Mouse (Mus musculus): ENCODE measurements at regions not wholly inside any gene's neighbourhood (a gene's known extent, or its start where the extent isn't known, plus 50 kb on each side); places are given as distances from the start of the nearest gene placed in this dataset.
A peak's percentile ranks its signal among the peaks of the same experiment; 100 is the strongest.

- no peaks in the 10 kb centered on the region for H3K4me1 ChIP-seq (ENCODE audit: control insufficient read depth, insufficient read depth, low read length)
- peak; percentile 53 for TF ChIP-seq CTCF (IDR thresholded peaks at IDR 0.05; ENCODE audit: control insufficient read depth, insufficient read depth, low read length)
- TF ChIP-seq POLR2A (IDR thresholded peaks at IDR 0.05; ENCODE audit: borderline replicate concordance, control insufficient read depth, low read depth, low read length), result no peak
- no peak overlapping the region for H3K4me3 ChIP-seq (replicated peaks; ENCODE audit: control insufficient read depth, low read depth, low read length)
- WGBS, result 20% methylated on average over 17 of the region's 17 CpGs
- H3K27ac ChIP-seq (ENCODE audit: control insufficient read depth, insufficient read depth, low read depth, low read length, poor library complexity), result no peak overlapping the region
Observed at GRCm38 (mm10) chr17:88251949-88252521, 186.9 kb upstream of the Fbxo11 start.

- TF ChIP-seq CTCF (IDR thresholded peaks at IDR 0.05; ENCODE audit: control insufficient read depth, insufficient read depth, low read length) (peak; percentile 81), POLR2A (IDR thresholded peaks at IDR 0.05; ENCODE audit: borderline replicate concordance, control insufficient read depth, low read depth, low read length) (no peak)
- H3K27ac ChIP-seq (ENCODE audit: control insufficient read depth, insufficient read depth, low read depth, low read length, poor library complexity), result peak overlapping the region; percentile 47; the same call in 1 of the 2 replicates
- WGBS, result under 1% methylated on average over 40 of the region's 40 CpGs
- H3K4me3 ChIP-seq (replicated peaks; ENCODE audit: control insufficient read depth, low read depth, low read length), result peak overlapping the region; percentile 63
- no peaks in the 10 kb centered on the region for H3K4me1 ChIP-seq (ENCODE audit: control insufficient read depth, insufficient read depth, low read length)
Observed at GRCm38 (mm10) chr17:88255744-88256598, 184.5 kb upstream of the Foxn2 start.

GRCm38 (mm10) chr17:88256599-88257544 is 183.6 kb upstream of the Foxn2 start:
- TF ChIP-seq POLR2A (IDR thresholded peaks at IDR 0.05; ENCODE audit: borderline replicate concordance, control insufficient read depth, low read depth, low read length) (0 out of 2 replicates have a peak, but pooled peaks have one; percentile 20), CTCF (IDR thresholded peaks at IDR 0.05; ENCODE audit: control insufficient read depth, insufficient read depth, low read length) (peak; percentile 61)
- Histone ChIP-seq H3K4me1 (ENCODE audit: control insufficient read depth, insufficient read depth, low read length) (no peaks in the 10 kb centered on the region), H3K27ac (ENCODE audit: control insufficient read depth, insufficient read depth, low read depth, low read length, poor library complexity) (peak overlapping the region; percentile 47), H3K4me3 (replicated peaks; ENCODE audit: control insufficient read depth, low read depth, low read length) (peak overlapping the region; percentile 29)
- 5% methylated on average over 18 of the region's 18 CpGs for WGBS

GRCm38 (mm10) chr17:88258361-88258796 is 182.1 kb upstream of the Foxn2 start:
- Histone ChIP-seq H3K4me1 (ENCODE audit: control insufficient read depth, insufficient read depth, low read length) (no peaks in the 10 kb centered on the region), H3K27ac (ENCODE audit: control insufficient read depth, insufficient read depth, low read depth, low read length, poor library complexity) (no peak overlapping the region), H3K4me3 (replicated peaks; ENCODE audit: control insufficient read depth, low read depth, low read length) (no peak overlapping the region)
- TF ChIP-seq CTCF (IDR thresholded peaks at IDR 0.05; ENCODE audit: control insufficient read depth, insufficient read depth, low read length), result no peak
- TF ChIP-seq POLR2A (IDR thresholded peaks at IDR 0.05; ENCODE audit: borderline replicate concordance, control insufficient read depth, low read depth, low read length), result no peak
- 35% methylated on average over 11 of the region's 11 CpGs for WGBS

GRCm38 (mm10) chr17:88260176-88260575 is 180.3 kb upstream of the Foxn2 start:
- no peak overlapping the region for H3K27ac ChIP-seq (ENCODE audit: control insufficient read depth, insufficient read depth, low read depth, low read length, poor library complexity)
- TF ChIP-seq CTCF (IDR thresholded peaks at IDR 0.05; ENCODE audit: control insufficient read depth, insufficient read depth, low read length) (no peak), POLR2A (IDR thresholded peaks at IDR 0.05; ENCODE audit: borderline replicate concordance, control insufficient read depth, low read depth, low read length) (no peak)
- no peaks in the 10 kb centered on the region for H3K4me1 ChIP-seq (ENCODE audit: control insufficient read depth, insufficient read depth, low read length)
- no peak overlapping the region for H3K4me3 ChIP-seq (replicated peaks; ENCODE audit: control insufficient read depth, low read depth, low read length)
- WGBS, result 89% methylated on average over 7 of the region's 7 CpGs

- TF ChIP-seq POLR2A (IDR thresholded peaks at IDR 0.05; ENCODE audit: borderline replicate concordance, control insufficient read depth, low read depth, low read length), result no peak
- Histone ChIP-seq H3K4me1 (ENCODE audit: control insufficient read depth, insufficient read depth, low read length) (no peaks in the 10 kb centered on the region), H3K27ac (ENCODE audit: control insufficient read depth, insufficient read depth, low read depth, low read length, poor library complexity) (no peak overlapping the region), H3K4me3 (replicated peaks; ENCODE audit: control insufficient read depth, low read depth, low read length) (no peak overlapping the region)
- 73% methylated on average over 6 of the region's 6 CpGs for WGBS
Observed at GRCm38 (mm10) chr17:88260826-88261225, 179.7 kb upstream of the Foxn2 start.

- Histone ChIP-seq H3K27ac (ENCODE audit: control insufficient read depth, insufficient read depth, low read depth, low read length, poor library complexity) (no peak overlapping the region), H3K4me3 (replicated peaks; ENCODE audit: control insufficient read depth, low read depth, low read length) (no peak overlapping the region), H3K4me1 (ENCODE audit: control insufficient read depth, insufficient read depth, low read length) (no peaks in the 10 kb centered on the region)
- TF ChIP-seq POLR2A (IDR thresholded peaks at IDR 0.05; ENCODE audit: borderline replicate concordance, control insufficient read depth, low read depth, low read length) (no peak), CTCF (IDR thresholded peaks at IDR 0.05; ENCODE audit: control insufficient read depth, insufficient read depth, low read length) (no peak)
- 89% methylated on average over 8 of the region's 8 CpGs for WGBS
Observed at GRCm38 (mm10) chr17:88261556-88261955, 179.0 kb upstream of the Foxn2 start.

All from bone marrow, adult 2 months (tissue).